Mouse (Mus musculus): Measurements from ENCODE around the gene Sirt7.

DNA sequence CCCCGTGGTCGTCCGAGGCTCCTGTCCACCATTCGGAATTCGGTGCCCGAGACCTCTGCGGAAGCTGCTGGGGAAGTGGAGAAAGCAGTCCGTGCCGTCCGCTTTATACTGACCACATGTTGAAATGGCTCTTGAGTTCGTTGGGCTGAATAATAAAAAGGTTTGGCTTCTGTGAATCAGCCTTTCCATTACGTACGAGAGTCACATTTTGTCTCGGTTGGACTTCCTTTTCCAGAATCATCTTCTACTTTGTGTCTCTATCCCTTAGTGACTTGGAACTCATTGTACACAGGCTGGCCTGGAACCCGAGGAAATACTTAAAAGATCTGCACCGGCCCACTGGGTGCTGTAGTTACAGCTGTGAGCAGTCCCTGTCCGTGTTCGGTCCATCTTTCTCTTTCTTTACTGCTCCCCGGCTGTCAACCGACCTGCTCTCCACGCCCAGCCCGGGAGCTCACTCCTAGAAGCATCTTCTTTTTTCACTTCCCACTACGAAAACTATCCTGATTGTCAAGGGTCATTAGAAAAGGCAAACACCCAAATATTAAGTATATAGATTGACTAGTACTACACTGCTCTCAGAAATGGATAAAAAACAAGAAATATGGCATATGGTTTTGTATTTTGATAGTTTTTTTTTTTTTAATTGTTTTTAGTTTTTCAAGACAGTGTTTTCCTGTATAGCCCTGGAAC lies 51.3 kb downstream of the Sirt7 start:
- TF ChIP-seq CTCF (conservative IDR thresholded peaks at IDR 0.05; ENCODE audit: low read length) (no peak), NANOG (IDR thresholded peaks at IDR 0.05; ENCODE audit: borderline replicate concordance, low read length) (no peak), POU5F1 (IDR thresholded peaks at IDR 0.05; ENCODE audit: borderline replicate concordance, low read length) (no peak)
